Mouse (Mus musculus): ENCODE measurements around the gene Dcakd. TPM values are rescaled to one million over a fixed set of nuclear protein-coding genes. Genes with fewer than 3 reads are reported as not detected.

Dcakd gene
- polyA plus RNA-seq, 1 experiment from 2014 or later: 109 TPM

DNA sequence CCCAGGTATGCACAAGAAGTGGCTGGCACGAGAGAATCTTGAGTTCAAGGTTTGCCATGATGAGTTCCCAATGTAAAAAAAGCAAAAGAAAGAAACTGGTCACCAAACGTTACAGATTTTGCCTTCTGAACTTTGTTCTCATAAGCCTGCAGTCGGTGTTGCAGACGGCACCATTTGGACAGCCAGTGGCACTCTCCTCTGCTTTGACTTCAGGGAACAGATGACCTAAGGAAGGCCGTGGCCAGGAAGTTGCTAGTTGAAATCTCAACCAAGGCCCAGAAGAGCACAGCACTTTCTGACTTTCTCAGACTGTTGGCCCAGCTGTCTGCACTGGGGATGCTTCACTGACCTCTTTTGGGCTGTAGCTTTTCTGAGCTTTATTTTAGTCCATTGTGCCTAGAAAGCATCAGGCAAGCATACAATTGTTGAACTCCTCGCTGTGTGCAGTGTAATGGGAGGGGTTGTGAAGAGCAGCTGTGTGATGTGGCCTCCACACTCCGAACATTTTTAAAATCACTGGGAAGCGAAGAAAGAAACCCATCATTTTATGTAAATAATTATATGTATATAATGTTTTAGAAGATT lies 8.8 kb upstream of the Dcakd start:
- Histone ChIP-seq H3K36me3 (ENCODE audit: control insufficient read depth, insufficient read depth, low read length) (peaks cover 6% of the 10 kb centered on the region; the same call in 1 of the 2 replicates), H3K27ac (ENCODE audit: low read depth, low read length) (no peak overlapping the region), H3K4me1 (replicated peaks; ENCODE audit: control insufficient read depth, insufficient read depth, low read length) (peaks cover 12% of the 10 kb centered on the region), H3K27me3 (replicated peaks; ENCODE audit: control insufficient read depth, insufficient read depth, low read length) (no peaks in the 10 kb centered on the region), H3K4me3 (ENCODE audit: low read depth, low read length) (no peak overlapping the region), H3K4me2 (no peak overlapping the region), H3K9me3 (ENCODE audit: control insufficient read depth, low read length) (no peaks in the 10 kb centered on the region), H3K9ac (ENCODE audit: low read depth, low read length) (no peak overlapping the region)
- DNase-seq (ENCODE audit: low spot score) (no peak), ATAC-seq (replicated peaks; ENCODE audit: low FRiP score) (no peak)
- 87% methylated on average over 8 of the region's 8 CpGs for WGBS

DNA sequence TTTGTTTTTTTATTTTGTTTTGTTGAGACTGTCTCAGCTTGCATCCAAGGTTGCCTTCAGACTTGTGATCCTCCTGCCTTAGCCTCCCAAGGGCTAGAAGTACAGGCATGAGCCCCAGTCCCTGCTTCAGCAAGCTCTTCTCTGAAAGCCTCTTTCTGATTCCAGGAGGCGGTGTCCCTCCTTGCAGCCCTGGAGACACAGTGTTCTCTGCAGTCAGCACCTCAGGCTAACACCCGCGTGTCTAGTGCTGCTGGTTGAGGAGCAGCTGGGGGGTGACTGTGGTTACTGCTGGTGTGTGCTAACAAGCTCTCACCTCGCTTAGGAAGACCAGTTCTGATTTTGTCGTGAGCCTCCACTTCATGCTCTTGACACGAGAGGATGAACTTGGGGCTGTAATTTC lies 6.9 kb upstream of the Dcakd start:
- Histone ChIP-seq H3K9me3 (ENCODE audit: control insufficient read depth, low read length) (no peaks in the 10 kb centered on the region), H3K9ac (ENCODE audit: low read depth, low read length) (no peak overlapping the region), H3K4me3 (ENCODE audit: low read depth, low read length) (no peak overlapping the region), H3K4me2 (no peak overlapping the region), H3K36me3 (ENCODE audit: control insufficient read depth, insufficient read depth, low read length) (peaks cover 6% of the 10 kb centered on the region; the same call in 1 of the 2 replicates), H3K27me3 (replicated peaks; ENCODE audit: control insufficient read depth, insufficient read depth, low read length) (no peaks in the 10 kb centered on the region), H3K27ac (ENCODE audit: low read depth, low read length) (no peak overlapping the region), H3K4me1 (replicated peaks; ENCODE audit: control insufficient read depth, insufficient read depth, low read length) (peaks cover 17% of the 10 kb centered on the region)
- no peak for DNase-seq (ENCODE audit: low spot score)
- WGBS: 76% methylated on average over 6 of the region's 6 CpGs
- ATAC-seq (replicated peaks; ENCODE audit: low FRiP score): no peak

DNA sequence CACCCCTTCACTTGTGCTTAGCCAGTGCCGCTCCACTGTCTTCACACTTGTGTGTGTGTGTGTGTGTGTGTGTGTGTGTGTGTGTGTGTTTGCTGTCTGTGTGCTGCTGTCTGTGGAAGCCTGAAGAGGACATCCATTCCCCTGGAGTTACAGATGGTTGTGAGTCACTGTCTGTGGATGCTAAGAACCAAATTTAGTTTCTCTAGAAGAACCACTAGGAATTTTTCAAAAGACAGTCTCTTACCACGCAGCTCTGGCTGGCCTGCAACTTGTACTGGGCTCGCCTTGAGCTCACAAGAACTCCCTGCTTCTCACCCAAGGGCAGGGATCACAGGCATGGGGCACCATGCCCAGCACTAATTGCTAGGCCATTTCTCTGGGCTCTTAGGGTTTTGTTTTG lies 4.9 kb upstream of the Dcakd start:
- Histone ChIP-seq H3K36me3 (ENCODE audit: control insufficient read depth, insufficient read depth, low read length) (peaks cover 3% of the 10 kb centered on the region; the same call in 1 of the 2 replicates), H3K4me2 (peak overlapping the region; percentile 5; the same call in 1 of the 2 replicates), H3K27me3 (replicated peaks; ENCODE audit: control insufficient read depth, insufficient read depth, low read length) (no peaks in the 10 kb centered on the region), H3K27ac (ENCODE audit: low read depth, low read length) (no peak overlapping the region), H3K9me3 (ENCODE audit: control insufficient read depth, low read length) (no peaks in the 10 kb centered on the region), H3K4me1 (replicated peaks; ENCODE audit: control insufficient read depth, insufficient read depth, low read length) (peaks cover 19% of the 10 kb centered on the region), H3K9ac (ENCODE audit: low read depth, low read length) (no peak overlapping the region), H3K4me3 (ENCODE audit: low read depth, low read length) (no peak overlapping the region)
- 83% methylated on average over 3 of the region's 3 CpGs for WGBS
- ATAC-seq (replicated peaks; ENCODE audit: low FRiP score): no peak
- no peak for DNase-seq (ENCODE audit: low spot score)

DNA sequence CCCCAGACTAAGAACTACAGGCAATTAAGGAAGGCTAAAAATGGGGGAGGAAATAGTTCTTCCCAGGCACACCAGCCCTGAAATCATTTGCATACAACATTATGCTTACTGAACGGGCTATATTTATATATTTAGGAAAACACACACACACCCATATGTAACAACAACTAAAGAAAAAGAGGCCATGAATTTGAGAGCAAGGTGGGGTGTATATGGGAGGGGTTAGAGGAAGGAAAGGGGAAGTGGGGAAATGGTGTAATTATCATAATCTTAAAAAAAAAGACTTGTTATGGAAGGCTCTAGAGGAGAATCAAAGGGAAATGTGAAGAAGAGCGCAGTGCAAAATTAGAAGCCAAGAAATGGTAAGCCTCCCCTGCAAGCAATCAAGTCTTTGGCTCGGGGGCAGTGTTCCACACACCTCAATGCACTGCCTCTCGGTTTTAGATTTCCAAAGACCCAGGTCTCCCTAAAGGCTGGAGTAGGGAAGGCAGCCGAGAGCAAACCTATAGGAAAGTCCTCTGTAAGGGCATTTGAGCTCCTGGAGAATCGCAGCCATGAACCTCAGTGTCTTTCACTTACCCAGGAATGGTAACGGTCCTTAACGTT lies 460 bp downstream of the Dcakd start:
- no peaks in the 10 kb centered on the region for H3K9me3 ChIP-seq (ENCODE audit: control insufficient read depth, low read length)
- WGBS: 9% methylated on average over 8 of the region's 8 CpGs
- H3K27ac ChIP-seq (ENCODE audit: low read depth, low read length): peak overlapping the region; percentile 85
- H3K4me3 ChIP-seq (ENCODE audit: low read depth, low read length): peak overlapping the region; percentile 67
- H3K36me3 ChIP-seq (ENCODE audit: control insufficient read depth, insufficient read depth, low read length): peaks cover 7% of the 10 kb centered on the region; the same call in 1 of the 2 replicates
- H3K9ac ChIP-seq (ENCODE audit: low read depth, low read length): peak overlapping the region; percentile 83
- peaks cover 27% of the 10 kb centered on the region for H3K4me1 ChIP-seq (replicated peaks; ENCODE audit: control insufficient read depth, insufficient read depth, low read length)
- peak overlapping the region; percentile 61 for H3K4me2 ChIP-seq
- DNase-seq (ENCODE audit: low spot score): no peak
- H3K27me3 ChIP-seq (replicated peaks; ENCODE audit: control insufficient read depth, insufficient read depth, low read length): no peaks in the 10 kb centered on the region
- ATAC-seq (replicated peaks; ENCODE audit: low FRiP score): no peak

DNA sequence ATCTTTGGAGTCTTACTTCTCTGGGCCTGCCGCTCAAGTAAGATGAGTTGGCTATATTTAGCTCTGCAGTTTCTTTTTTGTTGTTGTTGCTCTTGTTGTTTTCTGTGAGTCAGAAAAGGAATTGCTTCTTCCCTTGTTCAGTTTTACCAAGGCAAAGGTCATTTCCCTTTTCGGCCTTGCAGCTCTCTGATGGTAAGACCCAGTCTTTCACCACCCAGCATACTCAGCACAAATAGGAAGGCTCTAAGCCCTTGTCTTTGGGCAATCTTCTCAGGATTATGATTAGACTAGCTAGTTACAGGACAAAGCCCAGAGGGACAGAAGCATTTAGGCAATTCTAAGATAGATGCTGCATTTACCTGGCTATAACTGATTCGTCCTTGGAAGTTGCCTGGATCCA lies 1.2 kb downstream of the Dcakd start:
- no peaks in the 10 kb centered on the region for H3K9me3 ChIP-seq (ENCODE audit: control insufficient read depth, low read length)
- 0 out of 2 replicates have a peak overlapping the region, but pooled peaks have one; percentile 30 for H3K27ac ChIP-seq (ENCODE audit: low read depth, low read length)
- H3K36me3 ChIP-seq (ENCODE audit: control insufficient read depth, insufficient read depth, low read length): peaks cover 7% of the 10 kb centered on the region; the same call in 1 of the 2 replicates
- WGBS: 82% methylated on average over 3 of the region's 3 CpGs
- DNase-seq (ENCODE audit: low spot score) (no peak), ATAC-seq (replicated peaks; ENCODE audit: low FRiP score) (no peak)
- H3K4me2 ChIP-seq: peak overlapping the region; percentile 61
- no peaks in the 10 kb centered on the region for H3K27me3 ChIP-seq (replicated peaks; ENCODE audit: control insufficient read depth, insufficient read depth, low read length)
- peaks cover 24% of the 10 kb centered on the region for H3K4me1 ChIP-seq (replicated peaks; ENCODE audit: control insufficient read depth, insufficient read depth, low read length)
- H3K4me3 ChIP-seq (ENCODE audit: low read depth, low read length): peak overlapping the region; percentile 67
- peak overlapping the region; percentile 83 for H3K9ac ChIP-seq (ENCODE audit: low read depth, low read length)

DNA sequence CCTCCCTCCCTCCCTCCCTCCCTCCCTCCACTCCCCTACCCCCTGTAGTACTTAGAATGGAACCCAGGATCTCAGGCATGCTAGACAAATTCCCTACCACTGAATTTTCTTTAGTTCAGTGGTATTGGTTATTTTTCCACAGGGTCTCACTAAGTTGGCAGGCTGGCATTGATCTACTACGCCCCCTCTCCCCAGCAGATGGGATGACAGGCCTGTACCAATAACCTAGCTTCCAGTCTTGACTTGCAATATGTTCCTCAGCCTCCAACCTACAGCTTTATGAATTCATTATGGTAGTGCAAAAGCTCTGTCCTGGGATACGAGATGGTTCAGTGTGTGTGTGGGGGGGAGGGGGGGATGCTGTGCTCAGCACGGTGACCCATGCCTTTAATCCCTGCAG lies 4.2 kb downstream of the Dcakd start:
- H3K4me3 ChIP-seq (ENCODE audit: low read depth, low read length): no peak overlapping the region

DNA sequence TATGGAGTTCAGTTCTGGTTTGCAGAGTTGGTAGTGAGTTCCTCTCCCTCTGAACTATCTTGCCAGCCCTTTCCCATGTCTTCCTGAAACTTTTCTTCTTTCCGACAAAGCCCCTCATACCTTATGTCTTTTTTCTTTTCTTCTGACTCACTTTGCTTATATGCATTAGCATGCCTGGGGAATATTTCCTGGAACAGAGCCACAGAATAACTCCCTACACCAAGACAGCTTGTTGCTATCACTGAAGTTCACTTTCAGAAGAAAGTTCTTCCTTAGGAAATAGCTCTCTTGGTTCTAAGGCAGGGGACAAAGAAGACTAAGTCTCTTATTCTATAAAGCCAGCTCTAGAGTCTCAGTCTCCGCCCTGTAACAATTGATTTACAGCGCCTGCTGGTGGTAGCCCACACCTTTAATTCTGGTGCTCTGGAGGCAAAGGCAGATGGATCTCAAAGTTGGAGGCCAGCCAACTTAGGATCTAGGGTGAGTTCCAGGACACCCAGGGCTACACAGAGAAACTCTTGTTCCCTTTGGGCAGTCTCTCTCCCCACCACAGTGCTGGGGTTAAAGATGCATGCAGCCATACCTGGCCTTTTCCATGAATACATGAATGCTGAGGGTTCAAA lies 7.3 kb downstream of the Dcakd start:
- ATAC-seq (replicated peaks; ENCODE audit: low FRiP score): no peak
- no peak for DNase-seq (ENCODE audit: low spot score)
- peaks cover 3% of the 10 kb centered on the region for H3K4me1 ChIP-seq (replicated peaks; ENCODE audit: control insufficient read depth, insufficient read depth, low read length)
- H3K9me3 ChIP-seq (ENCODE audit: control insufficient read depth, low read length): no peaks in the 10 kb centered on the region
- WGBS: 83% methylated on average over 3 of the region's 3 CpGs
- H3K9ac ChIP-seq (ENCODE audit: low read depth, low read length): no peak overlapping the region
- no peaks in the 10 kb centered on the region for H3K27me3 ChIP-seq (replicated peaks; ENCODE audit: control insufficient read depth, insufficient read depth, low read length)
- H3K4me3 ChIP-seq (ENCODE audit: low read depth, low read length): no peak overlapping the region
- H3K4me2 ChIP-seq: no peak overlapping the region
- H3K27ac ChIP-seq (ENCODE audit: low read depth, low read length): no peak overlapping the region
- 0 out of 2 replicates have a peak, but pooled peaks cover 5% of the 10 kb centered on the region for H3K36me3 ChIP-seq (ENCODE audit: control insufficient read depth, insufficient read depth, low read length)

More for the DNA sequence above, 4.2 kb downstream of the Dcakd start:
- Histone ChIP-seq H3K27ac (ENCODE audit: low read depth, low read length) (no peak overlapping the region), H3K4me1 (replicated peaks; ENCODE audit: control insufficient read depth, insufficient read depth, low read length) (peaks cover 8% of the 10 kb centered on the region; the same call in 1 of the 2 replicates), H3K27me3 (replicated peaks; ENCODE audit: control insufficient read depth, insufficient read depth, low read length) (no peaks in the 10 kb centered on the region), H3K36me3 (ENCODE audit: control insufficient read depth, insufficient read depth, low read length) (peaks cover 7% of the 10 kb centered on the region; the same call in 1 of the 2 replicates), H3K4me2 (no peak overlapping the region), H3K9ac (ENCODE audit: low read depth, low read length) (no peak overlapping the region), H3K9me3 (ENCODE audit: control insufficient read depth, low read length) (no peaks in the 10 kb centered on the region)
- no peak for ATAC-seq (replicated peaks; ENCODE audit: low FRiP score)
- DNase-seq (ENCODE audit: low spot score): no peak
- 86% methylated on average over 3 of the region's 3 CpGs for WGBS

DNA sequence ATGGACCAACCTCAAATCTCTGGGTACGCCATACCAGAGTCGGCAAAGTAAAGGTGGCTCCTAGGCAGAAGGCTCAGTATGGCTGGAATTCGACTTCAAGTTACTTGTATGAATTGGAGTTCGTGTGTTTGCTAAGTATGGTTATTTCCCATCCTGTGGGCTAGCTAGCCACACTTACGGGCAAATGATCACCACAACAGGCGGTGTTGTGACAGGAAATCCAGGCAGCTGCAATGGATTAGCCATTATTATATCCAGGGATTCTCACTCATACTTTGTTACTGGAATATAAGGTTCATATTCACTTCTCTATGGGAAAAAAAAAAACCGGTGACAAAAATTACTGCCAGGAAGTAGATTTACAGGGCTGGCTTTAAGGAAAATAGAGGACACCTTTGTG lies 8.8 kb downstream of the Dcakd start:
- no peak overlapping the region for H3K4me3 ChIP-seq (ENCODE audit: low read depth, low read length)
- no peak overlapping the region for H3K4me2 ChIP-seq
- no peaks in the 10 kb centered on the region for H3K9me3 ChIP-seq (ENCODE audit: control insufficient read depth, low read length)
- H3K27me3 ChIP-seq (replicated peaks; ENCODE audit: control insufficient read depth, insufficient read depth, low read length): no peaks in the 10 kb centered on the region
- ATAC-seq (replicated peaks; ENCODE audit: low FRiP score) (no peak), DNase-seq (ENCODE audit: low spot score) (no peak)
- WGBS: 88% methylated on average over 7 of the region's 7 CpGs
- no peak overlapping the region for H3K27ac ChIP-seq (ENCODE audit: low read depth, low read length)
- peaks cover 2% of the 10 kb centered on the region; the same call in 1 of the 2 replicates for H3K36me3 ChIP-seq (ENCODE audit: control insufficient read depth, insufficient read depth, low read length)
- no peak overlapping the region for H3K9ac ChIP-seq (ENCODE audit: low read depth, low read length)
- H3K4me1 ChIP-seq (replicated peaks; ENCODE audit: control insufficient read depth, insufficient read depth, low read length): peaks cover 9% of the 10 kb centered on the region
